ENCODE assay signal across 8 mouse cellular contexts in the genomic region with DNA sequence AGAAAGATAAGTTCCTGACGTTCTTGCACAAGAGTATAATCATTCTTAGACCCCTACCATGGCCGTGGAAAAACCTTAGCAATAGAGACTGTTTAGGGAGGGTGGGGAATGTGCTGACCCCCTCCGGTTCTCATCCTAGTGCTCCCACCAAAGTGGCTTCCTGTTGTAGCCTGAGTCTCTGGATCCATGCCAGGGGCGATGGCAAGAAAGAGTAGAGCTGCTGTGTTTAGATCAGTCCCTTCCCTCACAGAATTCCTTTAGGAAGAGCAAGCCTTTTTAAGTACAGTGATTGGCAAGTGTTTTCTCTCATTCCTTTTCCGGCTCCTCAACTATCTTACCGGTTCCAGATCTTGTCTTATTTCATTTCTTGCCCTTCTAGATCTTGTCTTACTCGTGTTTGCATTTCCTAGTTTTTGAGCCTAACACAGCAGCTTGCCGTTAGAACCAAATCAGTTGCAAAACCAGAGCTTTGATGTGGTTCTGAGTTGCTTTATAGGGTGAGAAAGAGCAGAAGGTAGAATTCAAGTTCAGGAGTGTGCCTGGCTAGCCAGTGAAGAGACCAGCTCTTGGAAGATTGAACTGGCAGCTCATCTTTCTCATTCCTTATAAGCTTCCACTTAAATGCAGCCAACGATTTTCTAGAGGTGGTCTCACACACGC. TPM values are rescaled to one million over a fixed set of nuclear protein-coding genes. Genes with fewer than 3 reads are reported as not detected.
DNase-seq lines count a peak whose midpoint lies in the region; ATAC-seq and TF ChIP-seq lines count a peak whose summit lies in the region.

No protein-coding gene starts in this region.

- H3K9me3 ChIP-seq in hindbrain, embryonic 11.5 days (ENCODE audit: control insufficient read depth, low read length): no peaks in the 10 kb centered on the region
- no peaks in the 10 kb centered on the region for H3K9me3 ChIP-seq in liver, embryonic 13.5 days (replicated peaks)

- no peak for DNase-seq in spleen, adult 2 months (ENCODE audit: low read depth in 1 of 2, low spot score in 2 of 2)
- no peak for DNase-seq in spleen, adult 12 weeks (ENCODE audit: low spot score)
- DNase-seq in cerebellum, postnatal 25 days: peak; percentile 49 to 73
- no peak for DNase-seq in hindbrain, embryonic 11.5 days (ENCODE audit: low spot score)
- DNase-seq in liver, embryonic 13.5 days: no peak
- DNase-seq in spleen, postnatal 36 days (ENCODE audit: low spot score in 2 of 2): no peak
- no peak for DNase-seq in gastrocnemius, postnatal 4 days (ENCODE audit: low spot score in 2 of 2)

- no peak for TF ChIP-seq POLR2A in spleen, adult 2 months (IDR thresholded peaks at IDR 0.05; ENCODE audit: low read depth, low read length)
- no peak for TF ChIP-seq POLR2A in olfactory bulb, adult 2 months (IDR thresholded peaks at IDR 0.05; ENCODE audit: insufficient read depth, low read depth, low read length)

- peak overlapping the region; percentile 92 for H3K4me2 ChIP-seq in hindbrain, embryonic 11.5 days (replicated peaks; ENCODE audit: low read depth, low read length)
- H3K4me2 ChIP-seq in liver, embryonic 13.5 days: peak overlapping the region; percentile 100

- WGBS in spleen, adult 2 months: 14% methylated on average over 10 of the region's 10 CpGs
- WGBS in hindbrain, embryonic 11.5 days: 50% methylated on average over 10 of the region's 10 CpGs
- WGBS in liver, embryonic 13.5 days (ENCODE audit: insufficient replicate concordance): 41% methylated on average over 10 of the region's 10 CpGs
- 14% methylated on average over 10 of the region's 10 CpGs for WGBS in olfactory bulb, adult 2 months

- TF ChIP-seq CTCF in spleen, adult 2 months (IDR thresholded peaks at IDR 0.05; ENCODE audit: extremely low read depth, insufficient read depth, insufficient read length, insufficient replicate concordance): no peak
- no peak for TF ChIP-seq CTCF in olfactory bulb, adult 2 months (IDR thresholded peaks at IDR 0.05; ENCODE audit: insufficient read depth, low read depth, low read length)

- H3K4me3 ChIP-seq in spleen, adult 2 months (ENCODE audit: extremely low read depth, insufficient read depth, insufficient read length): peak overlapping the region; percentile 95
- peak overlapping the region; percentile 93; the same call in 1 of the 2 replicates for H3K4me3 ChIP-seq in hindbrain, embryonic 11.5 days (ENCODE audit: low read depth, low read length)
- peak overlapping the region; percentile 95 for H3K4me3 ChIP-seq in liver, embryonic 13.5 days (replicated peaks)
- peak overlapping the region; percentile 96 for H3K4me3 ChIP-seq in olfactory bulb, adult 2 months (ENCODE audit: insufficient read depth, low read depth, low read length)

- H3K27me3 ChIP-seq in spleen, adult 2 months (ENCODE audit: control insufficient read depth, insufficient read depth, low read length): no peaks in the 10 kb centered on the region
- H3K27me3 ChIP-seq in hindbrain, embryonic 11.5 days (ENCODE audit: control insufficient read depth, insufficient read depth, low read length): peaks cover 5% of the 10 kb centered on the region; the same call in 1 of the 2 replicates
- peaks cover 6% of the 10 kb centered on the region for H3K27me3 ChIP-seq in liver, embryonic 13.5 days

- H3K36me3 ChIP-seq in spleen, adult 2 months (ENCODE audit: control insufficient read depth, insufficient read depth, low read length): no peaks in the 10 kb centered on the region; the same call in 1 of the 2 replicates
- H3K36me3 ChIP-seq in hindbrain, embryonic 11.5 days (ENCODE audit: control insufficient read depth, insufficient read depth, low read length): 0 out of 2 replicates have a peak, but pooled peaks cover 3% of the 10 kb centered on the region
- peaks cover 24% of the 10 kb centered on the region for H3K36me3 ChIP-seq in liver, embryonic 13.5 days

- no peak overlapping the region; the same call in 1 of the 2 replicates for H3K9ac ChIP-seq in hindbrain, embryonic 11.5 days (ENCODE audit: low read depth, low read length)
- peak overlapping the region; percentile 96 for H3K9ac ChIP-seq in liver, embryonic 13.5 days

- peaks cover 13% of the 10 kb centered on the region for H3K4me1 ChIP-seq in spleen, adult 2 months (ENCODE audit: control insufficient read depth, insufficient read depth, insufficient read length)
- peaks cover 6% of the 10 kb centered on the region for H3K4me1 ChIP-seq in hindbrain, embryonic 11.5 days (replicated peaks; ENCODE audit: control insufficient read depth, insufficient read depth, low read length)
- peaks cover 80% of the 10 kb centered on the region for H3K4me1 ChIP-seq in liver, embryonic 13.5 days (replicated peaks)
- peaks cover 33% of the 10 kb centered on the region for H3K4me1 ChIP-seq in olfactory bulb, adult 2 months (ENCODE audit: control insufficient read depth, insufficient read depth, low read length)

- no peak for ATAC-seq in hindbrain, embryonic 11.5 days (ENCODE audit: low FRiP score)
- no peak for ATAC-seq in liver, embryonic 13.5 days (ENCODE audit: low read depth)

- H3K27ac ChIP-seq in spleen, adult 2 months (ENCODE audit: insufficient read depth, low read length): no peak overlapping the region
- H3K27ac ChIP-seq in hindbrain, embryonic 11.5 days (ENCODE audit: low read depth, low read length): no peak overlapping the region
- H3K27ac ChIP-seq in liver, embryonic 13.5 days: peak overlapping the region; percentile 71
- H3K27ac ChIP-seq in olfactory bulb, adult 2 months (ENCODE audit: insufficient read depth, low read depth, low read length): peak overlapping the region; percentile 24

RNA-seq across cellular contexts. Expression of a gene that starts 1.9 kb away (rescaled TPM):
- 8.7 and 12.1 TPM in 2 replicates for polyA plus RNA-seq in spleen, adult 2 months (2012; rRNA removed)
- 34.1 and 35.4 TPM in 2 replicates for polyA plus RNA-seq in hindbrain, embryonic 11.5 days (2014; fragmentation: Nextera tagmentation; extraction: Ambion mirVana)
- polyA plus RNA-seq in liver, embryonic 13.5 days (2015; fragmentation: Nextera tagmentation; extraction: Ambion mirVana): 18.4 and 19.1 TPM in 2 replicates
- not detected in 2 replicates for polyA plus RNA-seq in olfactory bulb, adult 2 months (2012; ENCODE audit: insufficient read depth, insufficient read length, low replicate concordance, missing spikeins)
- total RNA-seq in gastrocnemius, postnatal 4 days (2021): 10 to 100 TPM in 1 of 2 experiments, 1 to 10 TPM in 1; 9.5 to 11.5 TPM

RNA-seq across cellular contexts. Expression of a gene that starts 15.0 kb away (rescaled TPM):
- polyA plus RNA-seq in spleen, adult 2 months (2012; rRNA removed): 2.6 and 3.1 TPM in 2 replicates
- 0.68 and 0.98 TPM in 2 replicates for polyA plus RNA-seq in hindbrain, embryonic 11.5 days (2014; fragmentation: Nextera tagmentation; extraction: Ambion mirVana)
- polyA plus RNA-seq in liver, embryonic 13.5 days (2015; fragmentation: Nextera tagmentation; extraction: Ambion mirVana): 0.20 and 0.23 TPM in 2 replicates
- polyA plus RNA-seq in olfactory bulb, adult 2 months (2012; ENCODE audit: insufficient read depth, insufficient read length, low replicate concordance, missing spikeins): not detected in 2 replicates
- 10 to 100 TPM; 11.0 to 12.8 TPM for total RNA-seq in gastrocnemius, postnatal 4 days (2021)

RNA-seq across cellular contexts. Expression of a gene that starts 19.2 kb away (rescaled TPM):
- 37.0 and 41.7 TPM in 2 replicates for polyA plus RNA-seq in spleen, adult 2 months (2012; rRNA removed)
- 0.32 and 0.43 TPM in 2 replicates for polyA plus RNA-seq in hindbrain, embryonic 11.5 days (2014; fragmentation: Nextera tagmentation; extraction: Ambion mirVana)
- polyA plus RNA-seq in liver, embryonic 13.5 days (2015; fragmentation: Nextera tagmentation; extraction: Ambion mirVana): 1.6 and 1.7 TPM in 2 replicates
- not detected in 2 replicates for polyA plus RNA-seq in olfactory bulb, adult 2 months (2012; ENCODE audit: insufficient read depth, insufficient read length, low replicate concordance, missing spikeins)
- 1 to 10 TPM; 1.1 to 1.3 TPM for total RNA-seq in gastrocnemius, postnatal 4 days (2021)

RNA-seq across cellular contexts. Expression of a gene that starts 25.1 kb away (rescaled TPM):
- polyA plus RNA-seq in spleen, adult 2 months (2012; rRNA removed): 0.28 and 0.36 TPM in 2 replicates
- not detected in 2 replicates for polyA plus RNA-seq in hindbrain, embryonic 11.5 days (2014; fragmentation: Nextera tagmentation; extraction: Ambion mirVana)
- not detected in 2 replicates for polyA plus RNA-seq in liver, embryonic 13.5 days (2015; fragmentation: Nextera tagmentation; extraction: Ambion mirVana)
- polyA plus RNA-seq in olfactory bulb, adult 2 months (2012; ENCODE audit: insufficient read depth, insufficient read length, low replicate concordance, missing spikeins): not detected in 2 replicates
- total RNA-seq in gastrocnemius, postnatal 4 days (2021): not detected

RNA-seq across cellular contexts. Expression of a gene that starts 32.1 kb away (rescaled TPM):
- 0.09 and 0.14 TPM in 2 replicates for polyA plus RNA-seq in spleen, adult 2 months (2012; rRNA removed)
- 8.5 and 9.2 TPM in 2 replicates for polyA plus RNA-seq in hindbrain, embryonic 11.5 days (2014; fragmentation: Nextera tagmentation; extraction: Ambion mirVana)
- 0.24 and 0.31 TPM in 2 replicates for polyA plus RNA-seq in liver, embryonic 13.5 days (2015; fragmentation: Nextera tagmentation; extraction: Ambion mirVana)
- polyA plus RNA-seq in olfactory bulb, adult 2 months (2012; ENCODE audit: insufficient read depth, insufficient read length, low replicate concordance, missing spikeins): 69.0 TPM in 1 of 2 replicates, not detected in the other
- total RNA-seq in gastrocnemius, postnatal 4 days (2021): under 1 TPM; 0.13 to 0.15 TPM

Comparison
In these comparisons a context has a peak if more than half of its experiments do, and no peak if none do; other contexts are left out.
1. DNase-seq: peak in cerebellum, postnatal 25 days (2 of 2); none in spleen, adult 2 months (0 of 2), spleen, adult 12 weeks (single experiment), hindbrain, embryonic 11.5 days (single experiment), liver, embryonic 13.5 days (single experiment), spleen, postnatal 36 days (0 of 2) and gastrocnemius, postnatal 4 days (0 of 2).
2. H3K27ac ChIP-seq: peak in liver, embryonic 13.5 days (single experiment) and olfactory bulb, adult 2 months (single experiment); none in spleen, adult 2 months (single experiment) and hindbrain, embryonic 11.5 days (single experiment).
3. RNA of a gene that starts 19.2 kb away (polyA plus RNA-seq): not detected in olfactory bulb, adult 2 months and 37.0 to 41.7 TPM in spleen, adult 2 months; 1.6 to 1.7 TPM in liver, embryonic 13.5 days and 0.32 to 0.43 TPM in hindbrain, embryonic 11.5 days; every median in the first group is over 10 times any median in the second.
4. Peak in every context shown above with its lines, with median percentiles within 50 percentile points of each other: H3K4me3 ChIP-seq.